In the genomic region with DNA sequence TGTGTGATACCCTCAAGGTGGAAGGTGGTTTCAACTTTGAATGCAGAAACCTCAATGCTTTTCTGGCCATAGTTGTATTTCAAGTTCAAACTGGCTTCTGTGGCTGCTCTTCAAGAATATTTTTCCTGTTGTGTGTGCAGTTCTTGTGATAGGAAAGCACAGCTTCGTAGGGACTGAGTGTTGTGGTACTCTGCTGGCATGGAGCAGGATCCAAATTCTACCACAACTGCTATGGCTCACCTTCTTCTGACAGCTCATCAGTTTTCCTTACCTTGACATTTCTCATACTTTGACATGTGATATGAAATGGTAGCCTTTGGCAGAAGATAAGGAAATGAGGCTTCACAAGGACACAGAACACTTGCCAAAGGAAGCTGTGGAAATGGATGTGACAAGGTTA, we compare ENCODE assay signal across 18 mouse cellular contexts.
"Had no signal": no experiment of that assay in that cellular context is flagged by ENCODE, and none has a peak within 500 bp of the region (broad histone marks: within the 10 kb centered on the region; RNA-seq: fewer than 3 reads in every experiment).

No protein-coding gene starts in this region.

- DNase-seq: lung, embryonic 14.5 days; lung, postnatal 10 days; lung, postnatal 4 days; midbrain, embryonic 14.5 days; retina, postnatal 1 day; right cerebral cortex, adult 18-20 months; right cerebral cortex, postnatal 25 days; right cerebral cortex, postnatal 4 days; spleen, adult 18-20 months; thymus, adult 18-20 months; thymus, postnatal 14 days; thymus, postnatal 36 days had no signal

- H3K4me3 ChIP-seq: midbrain, embryonic 10.5 days; midbrain, embryonic 12.5 days; myocyte; neural tube, embryonic 13.5 days; neural tube, embryonic 15.5 days had no signal

- H3K9ac ChIP-seq: lung, embryonic 14.5 days; midbrain, embryonic 12.5 days; neural tube, embryonic 13.5 days; neural tube, embryonic 15.5 days had no signal

- H3K36me3 ChIP-seq: midbrain, embryonic 10.5 days; midbrain, embryonic 12.5 days; neural tube, embryonic 13.5 days; neural tube, embryonic 15.5 days had no signal

- H3K9me3 ChIP-seq: midbrain, embryonic 10.5 days; midbrain, embryonic 12.5 days; neural tube, embryonic 13.5 days; neural tube, embryonic 15.5 days had no signal

- H3K4me2 ChIP-seq: lung, embryonic 14.5 days; midbrain, embryonic 12.5 days; neural tube, embryonic 13.5 days; neural tube, embryonic 15.5 days had no signal

- H3K27ac ChIP-seq: midbrain, embryonic 10.5 days; midbrain, embryonic 12.5 days; neural tube, embryonic 13.5 days; neural tube, embryonic 15.5 days had no signal

- H3K27me3 ChIP-seq: midbrain, embryonic 12.5 days; neural tube, embryonic 13.5 days; neural tube, embryonic 15.5 days had no signal

- ATAC-seq: midbrain, embryonic 16.5 days had no signal
